Mouse (Mus musculus): Measurements from ENCODE around the gene 4933427D14Rik.

GRCm38 (mm10) chr11:72256441-72256840 is 49.2 kb upstream of the 4933427D14Rik start:
- TF ChIP-seq CHD2 (IDR thresholded peaks at IDR 0.05; ENCODE audit: low read depth, low read length) (no peak), ZNF384 (IDR thresholded peaks at IDR 0.05; ENCODE audit: low read depth, low read length) (no peak)

All from ES-E14 (cell line).